Mouse (Mus musculus) layer of hippocampus, postnatal 14 days (tissue): ENCODE measurements at regions not wholly inside any gene's neighbourhood (a gene's known extent, or its start where the extent isn't known, plus 50 kb on each side); places are given as distances from the start of the nearest gene placed in this dataset.

Source experiments
- DNase-seq, 2 experiments: peaks; one replicate each; pipeline ENCODE4 v3.0.0; 2021 to 2022; ENCODE audit warnings: low spot score in 2 of 2, mixed read lengths in 1 of 2

GRCm38 (mm10) chr12:14930702-14931101 lies 778.8 kb upstream of the Fam84a start:
- DNase-seq: no peak

- no peak for DNase-seq
Observed at GRCm38 (mm10) chr12:14927580-14927979, 775.7 kb upstream of the Fam84a start.

- no peak for DNase-seq
Observed at GRCm38 (mm10) chr12:14923768-14924167, 771.9 kb upstream of the Fam84a start.

- DNase-seq: no peak
Observed at GRCm38 (mm10) chr12:14911931-14912330, 760.1 kb upstream of the Fam84a start.

GRCm38 (mm10) chr12:14883136-14883535 lies 731.3 kb upstream of the Fam84a start:
- no peak for DNase-seq

- DNase-seq: no peak
Observed at GRCm38 (mm10) chr12:14880458-14880857, 728.6 kb upstream of the Fam84a start.

- no peak for DNase-seq
Observed at GRCm38 (mm10) chr12:14875290-14875689, 723.4 kb upstream of the Fam84a start.

GRCm38 (mm10) chr12:14871336-14871910 lies 719.6 kb upstream of the Fam84a start:
- peak; percentile 2 to 26 for DNase-seq

- DNase-seq: no peak
Observed at GRCm38 (mm10) chr12:14859809-14860570, 708.1 kb upstream of the Fam84a start.

GRCm38 (mm10) chr12:14859057-14859456 lies 707.2 kb upstream of the Fam84a start:
- no peak for DNase-seq

GRCm38 (mm10) chr12:14835510-14835909 lies 683.7 kb upstream of the Fam84a start:
- DNase-seq: no peak
